Mouse (Mus musculus): ENCODE measurements around the gene Sipa1l3.

The Sipa1l3 gene

DNA sequence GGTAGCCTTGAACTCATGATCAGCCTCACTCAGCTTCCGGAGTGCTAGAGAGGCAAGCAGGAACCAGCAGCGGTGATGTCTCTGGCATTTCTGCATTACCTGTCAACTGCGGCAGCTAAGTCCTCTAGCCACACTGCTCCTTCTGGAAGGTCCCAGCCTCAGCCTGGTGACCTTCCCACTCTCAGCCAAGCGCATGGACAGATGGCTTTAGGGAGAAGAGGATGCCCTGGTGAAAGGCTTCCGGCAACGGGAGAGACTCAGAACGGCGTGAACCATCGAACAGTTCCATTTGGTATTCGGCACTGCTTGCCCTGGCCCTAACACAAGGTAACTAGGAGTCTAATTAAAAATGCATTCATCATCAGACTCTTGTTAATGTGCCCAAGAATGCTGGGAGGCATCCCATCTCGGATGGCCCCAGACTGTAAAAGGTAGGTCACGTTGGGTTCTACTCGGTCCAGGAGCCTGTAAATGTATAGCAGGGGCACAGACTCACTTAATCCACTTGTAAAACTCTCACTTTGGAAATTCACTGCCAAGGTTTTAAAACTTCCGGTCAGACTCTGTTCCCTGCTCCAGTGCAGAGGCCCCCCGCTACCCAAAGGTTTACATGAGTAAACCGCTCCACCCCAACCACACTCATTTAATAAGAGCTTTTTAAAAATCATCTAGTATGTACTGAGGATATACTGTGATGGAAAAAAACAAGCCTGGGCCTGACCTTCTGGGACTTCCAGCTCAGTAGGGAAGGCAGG lies 37.7 kb downstream of the Sipa1l3 start:
- no peak for DNase-seq (ENCODE audit: low read depth, low spot score)

DNA sequence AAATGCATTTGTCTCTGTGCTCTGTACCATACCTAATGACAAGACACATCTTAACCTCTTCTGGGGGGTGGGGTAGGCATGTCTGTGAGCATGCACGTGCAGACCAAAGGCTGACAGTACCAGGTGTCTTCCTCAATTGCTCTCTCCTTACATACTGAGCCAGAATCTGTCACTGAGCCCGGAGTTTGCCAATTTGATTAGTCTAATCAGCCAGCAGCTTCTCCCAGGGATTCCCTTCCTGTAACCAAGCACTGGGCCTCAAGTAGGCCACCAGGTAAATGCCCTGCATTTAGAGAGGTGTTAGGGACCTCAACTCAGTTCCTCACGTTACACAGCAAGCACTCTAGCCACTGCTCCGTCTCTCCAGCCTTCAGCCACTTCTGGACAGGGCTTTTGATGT lies 38.3 kb downstream of the Sipa1l3 start:
- no peak for DNase-seq (ENCODE audit: low read depth, low spot score)

DNA sequence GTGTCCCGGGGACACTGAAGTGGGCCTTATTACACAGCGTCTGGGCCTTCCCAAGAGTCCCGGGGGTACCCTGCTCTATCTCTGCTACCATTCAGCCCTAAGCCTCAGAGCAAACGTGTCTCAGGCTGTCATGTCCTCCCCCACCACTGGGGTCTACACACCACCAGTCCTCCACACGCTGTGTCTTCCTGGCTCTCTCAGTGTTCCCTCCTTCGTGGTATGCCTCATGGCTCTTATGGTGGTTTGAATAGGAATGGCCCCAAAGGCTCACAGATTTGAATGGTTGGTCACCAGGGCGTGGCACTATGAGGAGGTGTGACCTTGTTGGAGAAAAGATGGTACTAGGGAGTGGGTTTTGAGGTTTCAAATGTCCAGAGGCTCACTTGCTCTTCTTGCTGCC lies 43.4 kb downstream of the Sipa1l3 start:
- no peak for DNase-seq (ENCODE audit: low read depth, low spot score)

DNA sequence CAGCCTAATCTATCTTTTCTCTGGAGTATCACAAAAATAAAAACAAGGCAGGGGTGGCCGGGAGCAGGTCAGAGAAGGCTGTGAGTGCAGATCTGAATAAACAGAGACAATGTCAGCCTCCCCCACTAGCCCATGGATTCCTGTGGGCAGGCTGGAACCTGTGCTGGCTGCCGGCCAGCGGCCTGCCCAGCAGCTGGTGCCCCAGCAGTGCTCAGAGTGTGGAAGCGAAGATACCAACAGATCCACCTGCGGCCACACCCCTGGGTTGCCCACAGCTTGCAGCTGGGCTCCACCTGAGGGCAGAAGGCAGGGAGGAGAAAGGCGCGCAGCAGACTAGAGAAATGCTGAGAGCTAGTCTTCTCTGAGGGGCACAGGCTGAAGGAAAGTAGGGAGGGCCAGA lies 47.1 kb downstream of the Sipa1l3 start:
- no peak for DNase-seq (ENCODE audit: low read depth, low spot score)

DNA sequence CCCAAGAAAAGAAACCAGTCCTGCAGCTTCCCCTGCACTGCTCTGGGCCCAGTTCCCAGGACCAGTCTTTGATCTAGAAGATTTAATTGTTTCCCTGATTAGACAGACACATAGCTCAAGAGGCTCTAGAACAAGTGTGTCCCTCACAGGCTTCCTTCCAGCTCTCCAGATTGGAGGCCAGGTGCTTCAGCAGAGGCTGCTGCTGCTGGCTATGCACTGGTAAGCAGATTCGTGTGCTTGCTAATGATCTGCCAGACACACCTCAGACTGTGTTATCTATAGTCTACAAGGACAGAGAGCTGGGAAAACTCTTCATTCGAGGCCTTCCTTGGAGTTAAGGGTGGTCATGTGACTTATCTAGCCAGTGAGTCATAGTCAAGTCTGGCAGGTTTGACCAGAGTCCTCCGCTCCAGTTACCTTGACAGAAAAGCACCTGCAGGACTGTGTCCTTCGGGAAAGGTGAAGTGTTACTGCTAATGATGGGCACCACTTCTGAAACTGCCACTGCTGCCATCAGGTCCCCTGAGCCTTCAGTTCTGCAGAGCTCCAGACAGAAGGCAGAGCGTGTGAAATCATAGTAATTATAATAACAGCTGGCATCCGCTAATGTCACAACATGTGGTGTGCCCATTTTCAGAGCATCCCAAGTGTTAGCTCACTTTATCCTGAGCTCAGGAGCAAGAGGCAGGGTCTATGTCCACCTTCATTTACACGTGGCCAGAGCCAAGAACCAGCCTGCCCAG lies 48.7 kb downstream of the Sipa1l3 start:
- DNase-seq (ENCODE audit: low read depth, low spot score), result no peak

DNA sequence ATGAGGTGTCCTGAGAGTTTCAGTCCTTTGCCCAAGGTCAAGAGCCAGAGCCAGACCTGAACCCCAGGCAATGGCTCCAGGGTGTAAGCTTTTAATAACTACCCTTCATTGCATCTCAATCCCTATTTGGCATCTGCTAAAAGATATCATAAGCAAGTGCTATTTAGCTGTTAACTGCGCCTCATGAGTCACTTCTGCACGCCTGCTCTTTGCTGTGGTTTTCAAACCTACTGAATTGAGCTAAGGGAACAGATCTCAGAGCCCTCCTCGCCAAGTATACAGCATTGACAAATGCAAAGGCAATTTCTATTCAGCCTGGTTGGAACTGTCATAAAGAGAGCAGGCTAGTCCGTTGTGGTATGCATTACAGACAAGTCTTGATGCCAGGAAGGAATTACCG lies 49.8 kb downstream of the Sipa1l3 start:
- no peak for DNase-seq (ENCODE audit: low read depth, low spot score)

DNA sequence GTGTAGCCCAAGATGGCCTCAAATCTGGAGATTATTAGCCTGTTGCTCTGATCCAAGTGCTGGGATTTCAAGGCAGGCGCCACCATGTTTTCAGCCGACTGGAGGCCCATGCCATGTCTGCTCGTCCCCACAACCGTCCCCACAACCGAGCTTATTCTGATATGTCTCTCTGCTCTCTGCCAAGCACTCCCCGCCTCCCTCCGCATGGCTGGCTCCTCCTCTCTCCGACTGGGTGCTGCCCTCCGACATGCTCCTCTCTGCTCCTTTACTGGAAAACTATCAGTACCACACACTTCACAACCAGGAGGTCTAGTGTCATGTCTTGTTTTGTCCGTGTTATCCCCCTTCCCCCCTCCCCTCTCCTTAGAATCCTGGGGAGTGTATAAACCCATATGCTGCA lies 51.9 kb downstream of the Sipa1l3 start:
- no peak for DNase-seq (ENCODE audit: low read depth, low spot score)

DNA sequence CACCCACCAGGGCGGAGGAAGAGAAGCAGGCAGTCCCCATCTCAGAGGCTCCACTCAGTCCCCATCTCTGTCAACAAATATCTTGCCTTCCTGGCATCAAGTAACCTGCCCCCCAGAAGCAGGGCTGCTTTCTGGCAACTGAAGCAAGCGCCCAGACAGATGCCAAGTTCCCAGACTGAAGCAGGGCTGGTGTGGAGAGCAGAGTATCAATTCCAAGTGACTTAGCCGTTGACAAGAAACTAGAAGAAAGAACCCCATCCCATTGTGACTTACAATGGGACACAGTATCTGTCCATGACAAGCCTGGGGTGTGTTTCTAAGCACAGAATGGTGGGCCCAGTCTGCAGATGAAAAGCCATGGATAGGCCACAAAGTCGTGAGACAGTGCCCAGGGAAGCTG lies 52.7 kb downstream of the Sipa1l3 start:
- no peak for DNase-seq (ENCODE audit: low read depth, low spot score)

DNA sequence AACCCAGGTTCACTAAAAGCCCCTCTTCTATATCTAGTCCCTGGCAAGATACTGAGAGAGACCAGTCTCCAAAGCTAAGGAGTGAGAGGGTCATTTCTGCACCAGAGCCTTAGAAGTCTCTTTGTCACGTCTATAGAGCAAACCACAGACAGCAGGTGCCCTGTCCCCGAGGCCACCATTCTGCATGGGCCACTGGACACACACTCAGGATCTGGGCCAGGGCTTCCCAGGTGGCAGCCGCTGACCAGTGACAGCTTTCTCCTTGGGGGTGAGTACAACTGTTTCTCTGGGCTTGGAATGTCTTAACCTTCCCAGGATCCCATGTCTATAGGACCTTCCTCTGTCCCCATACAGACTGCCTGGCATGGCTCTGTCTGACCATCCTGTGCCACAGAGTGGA lies 55.6 kb downstream of the Sipa1l3 start:
- DNase-seq (ENCODE audit: low read depth, low spot score), result no peak

DNA sequence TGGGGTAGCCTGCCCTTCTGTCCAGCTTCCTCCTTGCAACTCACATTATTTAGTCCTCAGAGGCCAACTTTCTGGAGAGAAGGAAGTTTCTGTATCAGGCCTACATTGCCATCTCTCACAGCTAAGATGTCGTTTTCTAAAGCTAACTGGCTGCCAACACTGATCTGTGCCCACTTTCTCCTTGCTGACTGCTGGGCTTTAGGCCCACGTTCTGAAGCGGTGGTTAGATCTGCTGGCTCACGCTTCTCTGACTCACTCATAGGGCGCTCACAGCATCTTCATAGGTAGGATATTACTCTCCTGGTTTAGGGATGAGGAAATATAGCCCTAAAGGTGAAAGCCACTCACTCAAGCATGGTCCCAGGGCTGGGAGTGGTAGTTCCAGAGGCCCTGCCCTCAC lies 56.3 kb downstream of the Sipa1l3 start:
- DNase-seq (ENCODE audit: low read depth, low spot score), result no peak

DNA sequence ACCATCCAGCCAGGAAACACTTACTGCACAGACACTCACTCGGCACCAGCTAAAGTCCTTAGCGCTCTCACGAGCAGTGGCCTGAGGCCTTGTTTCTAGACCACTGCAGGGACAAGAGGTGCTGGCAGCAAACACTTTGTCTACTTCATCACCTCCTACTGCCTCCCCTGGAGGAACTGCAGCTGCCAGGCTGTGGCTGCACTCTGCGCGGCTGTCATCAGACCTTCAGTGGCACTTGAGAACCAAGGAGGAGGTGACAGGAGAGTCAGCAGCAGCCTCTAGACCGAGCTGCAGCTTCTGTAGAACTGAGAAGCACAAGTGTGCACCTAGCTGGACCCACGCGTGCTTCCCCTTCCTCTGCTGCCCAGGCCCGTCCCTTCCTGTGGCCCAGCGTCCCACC lies 56.9 kb downstream of the Sipa1l3 start:
- DNase-seq (ENCODE audit: low read depth, low spot score), result no peak

DNA sequence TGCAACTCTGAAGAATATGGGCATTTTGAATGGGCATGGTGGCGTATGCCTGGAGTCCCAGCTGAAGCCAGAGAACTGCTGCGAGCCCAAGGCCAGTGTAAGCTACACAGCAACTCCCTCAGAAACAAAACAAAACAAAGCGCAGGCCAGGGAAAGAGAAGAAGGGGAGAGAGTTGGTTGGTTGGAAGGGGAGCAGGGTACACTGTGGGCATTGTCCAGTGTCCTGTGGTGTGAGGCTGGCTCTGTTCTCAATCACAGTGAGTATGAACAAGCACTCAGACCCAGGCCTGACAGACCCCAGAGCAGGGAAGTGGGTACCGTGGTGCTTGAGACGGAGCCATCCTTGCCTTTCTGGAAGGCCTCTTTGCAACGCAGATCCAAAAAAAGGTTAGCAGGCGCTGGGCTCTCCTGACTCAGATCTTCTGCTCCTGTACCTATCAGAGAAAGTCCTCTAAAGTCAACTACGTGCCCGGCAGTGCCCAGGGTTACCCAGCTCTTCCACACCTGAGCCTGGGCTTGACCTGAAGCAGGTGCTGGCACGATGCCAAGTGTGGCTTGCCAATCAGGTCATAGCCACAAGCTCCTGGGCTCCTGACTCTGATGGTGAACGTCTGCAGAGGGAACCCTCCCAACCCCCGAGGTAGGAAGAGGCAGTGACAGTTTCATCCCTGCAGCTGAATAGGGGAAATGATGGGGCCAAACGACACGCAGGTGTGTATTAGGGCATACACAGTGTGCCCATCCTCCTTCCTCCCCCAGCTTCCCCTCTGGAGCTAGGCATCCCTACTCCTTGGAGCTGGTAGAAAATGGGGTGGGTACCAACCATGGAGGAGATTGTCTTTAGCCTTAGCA lies 59.3 kb downstream of the Sipa1l3 start:
- no peak for DNase-seq (ENCODE audit: low read depth, low spot score)

DNA sequence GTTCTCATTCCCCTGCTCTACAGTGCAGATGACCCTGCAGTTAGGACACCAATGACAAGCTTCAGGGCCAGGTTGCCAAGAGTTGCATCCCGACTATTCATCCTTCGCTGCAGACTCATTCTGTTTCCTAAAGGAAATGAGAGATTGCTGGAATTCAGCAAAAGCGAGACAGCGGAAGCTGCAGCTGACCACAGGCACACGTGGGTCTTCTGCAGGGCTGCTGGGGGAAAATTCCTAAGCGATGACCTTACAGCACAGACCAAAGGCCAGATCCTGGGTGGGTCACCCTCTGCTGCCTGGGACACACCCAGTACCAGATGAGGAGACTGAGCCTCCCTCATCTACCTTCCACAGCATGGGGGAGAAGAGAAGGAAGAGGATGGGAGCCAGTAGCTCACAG lies 60.7 kb downstream of the Sipa1l3 start:
- DNase-seq (ENCODE audit: low read depth, low spot score), result peak; percentile 73

DNA sequence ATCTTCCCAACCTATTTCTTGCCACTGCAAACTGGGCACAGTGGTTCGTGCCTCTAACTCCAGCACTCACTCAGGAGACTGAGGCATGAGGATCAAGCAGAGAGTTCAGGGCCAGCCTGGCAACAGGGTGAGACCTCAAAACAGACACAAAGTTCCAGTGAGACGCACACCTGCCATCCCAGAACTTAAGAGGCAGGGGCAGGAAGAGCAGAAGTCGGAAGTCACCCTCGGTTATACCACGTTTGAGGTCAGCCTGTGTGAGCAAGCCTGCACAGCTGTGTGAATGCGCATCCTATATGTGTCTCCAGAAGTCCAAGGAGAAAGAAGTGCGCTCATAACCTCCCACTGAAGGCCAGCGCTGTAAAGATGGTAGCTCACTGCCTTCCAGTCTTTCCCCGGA lies 61.7 kb downstream of the Sipa1l3 start:
- DNase-seq (ENCODE audit: low read depth, low spot score), result no peak

DNA sequence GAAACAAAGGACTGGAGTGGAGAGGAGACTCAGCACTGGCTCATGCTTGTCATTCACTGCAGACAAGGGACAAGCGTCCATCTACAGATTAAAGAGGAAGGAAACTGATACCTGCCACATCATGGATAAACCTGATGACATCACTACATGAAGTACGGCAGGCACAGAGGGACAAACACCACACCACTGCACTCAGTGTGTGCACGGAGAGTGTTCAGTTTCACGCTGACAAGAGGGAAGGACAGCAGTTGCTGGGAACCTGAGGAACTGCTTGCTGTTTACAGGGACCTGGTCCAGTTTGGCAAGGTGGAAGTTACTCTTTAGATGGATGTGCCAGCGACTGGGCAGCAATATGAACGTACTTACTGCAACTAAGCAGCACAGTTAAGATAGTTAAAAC lies 62.9 kb downstream of the Sipa1l3 start:
- peak; percentile 78 for DNase-seq (ENCODE audit: low read depth, low spot score)

DNA sequence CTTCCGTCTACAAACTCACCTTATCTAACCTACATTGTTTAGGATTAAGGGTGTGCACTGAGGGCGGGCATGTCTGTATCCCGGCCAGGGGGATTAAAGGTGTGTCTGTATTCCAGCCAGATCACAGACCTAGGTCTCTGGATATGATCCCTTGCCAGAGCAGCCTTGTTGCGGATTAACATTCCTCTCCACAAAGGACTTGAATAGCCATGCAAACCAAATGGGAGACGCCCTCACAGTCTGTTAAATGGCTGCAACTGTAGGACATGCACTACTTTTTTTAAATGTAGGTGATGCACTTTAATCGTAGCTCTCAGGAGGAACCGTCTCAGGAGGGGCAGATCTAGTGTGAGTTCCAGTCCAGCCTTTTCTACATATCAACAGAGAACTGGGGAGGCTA lies 63.5 kb downstream of the Sipa1l3 start:
- DNase-seq (ENCODE audit: low read depth, low spot score), result no peak

DNA sequence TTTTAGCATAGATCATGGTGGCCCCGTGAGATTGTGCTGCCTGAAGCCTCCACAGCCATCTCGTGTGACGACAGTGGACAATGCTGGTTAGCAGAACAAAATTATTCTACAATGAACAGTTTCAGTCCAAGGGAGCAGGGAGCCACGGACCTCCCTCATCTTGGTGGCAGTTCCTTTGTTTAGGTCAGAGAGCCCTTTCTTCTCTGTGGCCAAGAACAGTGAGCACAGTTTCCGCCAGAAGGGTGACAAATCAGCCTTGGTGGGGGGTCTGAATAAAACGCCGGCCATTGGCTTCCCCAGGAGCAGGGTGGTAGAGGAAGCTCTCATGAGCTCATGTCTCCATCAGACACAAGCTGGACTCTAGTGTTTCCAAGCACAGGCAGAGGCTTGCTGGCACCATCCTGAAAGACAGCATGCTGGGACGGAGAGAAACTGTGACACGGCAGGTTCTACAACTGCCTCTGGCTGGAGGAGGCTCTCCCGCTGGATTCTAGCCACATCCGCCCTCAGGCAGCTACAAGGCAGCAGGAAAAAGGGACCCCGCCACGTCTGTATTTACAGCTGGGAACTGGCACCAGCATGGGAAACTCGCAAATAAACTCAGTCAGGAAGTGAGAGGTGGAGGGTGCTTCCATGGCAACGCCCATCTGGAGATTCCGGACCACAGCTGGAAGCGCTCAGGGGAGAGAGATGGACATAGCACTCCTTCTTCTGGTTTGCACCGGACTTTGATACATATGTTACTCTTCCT lies 65.3 kb downstream of the Sipa1l3 start:
- peak; percentile 59 for DNase-seq (ENCODE audit: low read depth, low spot score)

DNA sequence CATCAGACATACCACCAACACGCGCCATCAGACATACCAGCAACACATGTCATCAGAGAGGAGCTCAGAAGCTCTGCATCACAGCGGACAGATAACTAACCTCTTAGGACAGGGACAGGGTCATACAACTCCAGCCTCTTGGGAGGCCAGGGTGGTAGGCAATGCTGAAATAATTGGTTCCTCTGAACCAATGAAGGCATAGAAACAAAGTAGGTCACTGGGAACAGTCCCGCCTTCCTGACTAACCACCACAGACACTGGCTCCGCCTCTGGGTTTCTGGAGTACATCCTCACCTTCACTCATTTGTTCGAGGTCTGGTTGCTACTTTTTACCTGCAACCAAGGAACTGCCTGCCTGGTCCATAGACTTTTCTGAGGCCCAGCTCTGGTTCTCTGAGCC lies 66.1 kb downstream of the Sipa1l3 start:
- DNase-seq (ENCODE audit: low read depth, low spot score), result no peak

DNA sequence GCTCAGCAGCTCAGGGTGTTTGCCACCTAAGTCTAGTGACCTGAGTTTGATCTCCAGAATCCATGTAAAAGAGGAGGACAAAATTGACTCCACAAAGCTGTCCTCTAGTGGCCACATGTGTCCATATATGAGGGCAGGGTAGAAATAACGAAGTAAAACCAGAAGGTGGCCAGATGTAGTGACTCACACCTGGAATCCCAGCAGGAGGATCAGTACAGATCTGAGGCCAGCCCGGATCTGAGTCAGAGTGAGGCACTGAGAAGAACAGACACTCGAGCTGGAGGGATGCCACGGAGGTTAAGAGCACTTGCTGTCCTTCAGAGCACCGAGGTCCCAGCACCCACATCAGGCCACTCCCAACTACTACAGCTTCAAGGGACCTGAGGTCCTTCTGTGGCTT lies 68.3 kb downstream of the Sipa1l3 start:
- DNase-seq (ENCODE audit: low read depth, low spot score), result no peak

DNA sequence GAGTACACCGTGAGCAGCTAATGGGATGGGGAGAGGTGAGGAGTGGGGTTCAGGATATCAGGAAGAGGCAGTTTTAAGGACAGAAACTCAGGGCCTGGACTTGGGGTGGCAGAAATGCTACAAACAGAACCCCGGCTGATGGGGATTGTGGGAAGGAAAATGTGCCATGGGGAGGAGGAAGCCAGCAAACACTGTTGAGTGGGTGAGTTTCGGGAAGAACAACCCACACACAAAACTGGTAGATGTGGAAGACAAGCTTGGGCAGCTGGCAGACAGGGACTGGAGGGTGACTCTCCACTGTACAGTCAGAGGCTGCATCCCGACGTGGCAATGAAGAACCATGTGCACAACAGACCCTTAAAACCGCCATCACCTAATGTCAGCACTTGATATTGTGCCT lies 69.6 kb downstream of the Sipa1l3 start:
- DNase-seq (ENCODE audit: low read depth, low spot score), result no peak

DNA sequence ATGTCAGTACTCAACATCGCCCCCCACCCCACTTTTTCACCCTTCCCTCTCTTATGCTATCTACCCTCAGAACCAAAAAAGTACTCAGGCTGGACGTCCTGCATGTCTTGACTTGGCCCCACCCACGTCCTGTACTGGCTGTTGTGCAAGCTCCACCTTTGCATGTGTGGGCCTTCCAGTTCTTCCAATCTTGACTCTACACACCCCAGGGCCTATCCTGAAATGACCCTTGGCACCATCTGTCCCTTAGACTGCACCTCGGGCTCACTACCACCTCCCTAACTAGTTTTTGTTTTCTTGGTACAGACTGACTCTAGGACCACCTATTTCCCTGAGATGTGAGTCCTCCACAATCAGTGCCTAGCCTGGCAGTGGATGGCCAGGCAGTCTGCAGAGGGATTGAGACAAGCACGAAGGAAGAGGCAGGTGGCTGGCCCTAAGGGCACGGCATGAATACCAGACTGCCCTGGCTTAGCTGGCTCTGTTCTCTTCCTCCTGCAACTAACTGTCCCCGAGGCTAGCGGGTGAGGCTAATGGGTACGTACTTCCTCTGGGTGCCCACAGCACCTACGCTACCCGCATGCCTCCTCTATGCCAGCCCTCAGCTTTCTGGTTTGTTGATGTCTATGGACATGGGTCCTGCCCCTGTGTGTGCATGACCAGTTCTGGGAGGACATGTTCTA lies 71.2 kb downstream of the Sipa1l3 start:
- DNase-seq (ENCODE audit: low read depth, low spot score), result no peak

Data from skeletal muscle tissue, adult 2 months (tissue).